Mouse (Mus musculus) liver, postnatal 0 days (tissue): ENCODE results near the gene Lexm.

ENCODE experiments used
- CTCF ChIP-seq: sonication (generic); IDR thresholded peaks from 2 replicates; pipeline ENCODE4 v1.5.1; 2016; ENCODE audit warnings: antibody characterized with exemption, low read depth
- EP300 ChIP-seq: IDR thresholded peaks from 2 replicates; pipeline ENCODE4 v1.6.1; 2016; ENCODE audit warnings: antibody characterized with exemption, low read depth, mild to moderate bottlenecking

DNA sequence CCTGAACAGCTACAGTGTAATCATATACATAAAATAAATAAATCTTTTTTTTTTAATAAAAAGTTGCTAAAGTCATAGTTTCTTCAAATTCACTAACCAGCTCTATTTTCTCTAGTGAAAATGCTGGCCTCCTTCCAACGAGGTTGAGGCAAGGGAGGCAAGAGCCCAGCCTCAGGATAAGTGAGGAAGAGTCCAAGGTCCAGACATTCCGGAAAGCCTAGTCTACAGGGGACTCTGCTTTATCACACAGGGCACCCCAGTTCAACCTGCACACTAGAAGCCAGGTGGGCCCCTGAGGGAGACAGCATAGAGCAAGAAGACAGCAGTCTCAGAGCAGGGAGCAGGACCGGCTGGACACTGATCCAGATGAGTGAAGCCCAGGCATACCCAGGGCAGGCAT lies 4.4 kb upstream of the Lexm start:
- TF ChIP-seq CTCF, result no peak
- no peak for TF ChIP-seq EP300
